Mouse (Mus musculus): Measurements from ENCODE around the gene Adam34.

DNA sequence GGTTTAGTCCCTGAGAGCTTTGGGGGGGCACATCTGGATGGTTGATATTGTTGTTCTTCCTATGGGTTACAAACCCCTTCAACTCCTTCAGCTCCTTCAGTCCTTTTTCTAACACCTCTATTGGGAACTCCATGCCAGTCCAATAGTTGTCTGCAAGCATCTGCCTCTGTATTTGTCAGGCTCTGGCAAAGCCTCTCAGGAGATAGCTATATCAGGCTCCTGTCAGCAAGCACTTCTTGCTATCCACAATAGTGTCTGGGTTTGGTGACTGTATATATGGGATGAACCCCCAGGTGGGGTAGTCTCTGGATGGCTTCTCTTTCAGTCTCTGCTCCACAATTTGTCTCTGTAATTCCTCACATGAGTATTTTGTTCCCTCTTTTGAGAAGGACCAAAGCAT, at the start of gene Adam34:
- TF ChIP-seq CEBPB (IDR thresholded peaks at IDR 0.05; ENCODE audit: insufficient read depth, poor library complexity, severe bottlenecking) = no peak
- TF ChIP-seq TCF12 (IDR thresholded peaks at IDR 0.05; ENCODE audit: insufficient read depth, poor library complexity, severe bottlenecking) = no peak
- no peak for TF ChIP-seq USF1 (IDR thresholded peaks at IDR 0.05; ENCODE audit: low read depth)
